Mouse (Mus musculus) liver, adult 2 months (tissue): Measurements from ENCODE around the gene Dnah3.

Source experiments
- CTCF ChIP-seq: fragments of 200-500 bp; IDR thresholded peaks from 2 replicates; pipeline ENCODE4 v1.5.1; 2011; ENCODE audit warnings: low read depth, low read length, control low read depth
- POLR2A ChIP-seq: fragments of 200-500 bp; IDR thresholded peaks from 2 replicates; pipeline ENCODE4 v1.6.1; 2011; ENCODE audit warnings: low read length, control low read depth; ENCODE audit not compliant: insufficient read depth; ENCODE audit errors: extremely low read depth

GRCm38 (mm10) chr7:120116976-120117375 lies 21.9 kb upstream of the Dnah3 start:
- TF ChIP-seq CTCF (no peak), POLR2A (no peak)
